18 mouse cellular contexts compared by ENCODE assay signal in the genomic region with DNA sequence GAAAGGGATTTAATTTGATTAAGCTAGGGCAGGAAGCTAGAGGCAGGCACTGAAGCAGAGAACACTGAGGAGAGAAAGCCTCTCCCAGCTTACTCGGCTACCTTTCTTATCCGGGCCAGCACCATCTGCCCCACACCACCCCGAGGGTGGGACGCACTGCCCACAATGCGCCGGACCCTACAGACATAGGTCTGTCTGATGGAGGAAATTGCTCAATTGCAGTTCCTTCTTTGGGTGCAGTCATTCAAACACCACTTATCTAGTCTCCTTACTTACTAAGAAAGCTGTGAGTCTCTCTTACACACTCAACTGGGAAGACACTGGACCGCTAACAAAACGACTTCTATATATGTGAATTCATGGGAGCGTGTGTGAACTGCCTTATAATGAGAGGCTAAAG.
"Had no signal": no experiment of that assay in that cellular context is flagged by ENCODE, and none has a peak within 500 bp of the region (broad histone marks: within the 10 kb centered on the region; RNA-seq: fewer than 3 reads in every experiment).

No protein-coding gene starts in this region.

- H3K4me2 ChIP-seq: limb, embryonic 12.5 days; limb, embryonic 15.5 days; liver, embryonic 12.5 days; liver, embryonic 15.5 days; midbrain, embryonic 12.5 days; midbrain, embryonic 15.5 days had no signal

- DNase-seq: kidney, adult 18-20 months; kidney, adult 9 months; kidney, postnatal 14 days; layer of hippocampus, postnatal 36 days; lung, adult 18-20 months; lung, postnatal 14 days; lung, postnatal 4 days; thymus, adult 18-20 months; thymus, postnatal 36 days had no signal

- H3K4me1 ChIP-seq: limb, embryonic 12.5 days; limb, embryonic 15.5 days; liver, embryonic 15.5 days; midbrain, embryonic 12.5 days; midbrain, embryonic 15.5 days had no signal

- ATAC-seq: liver, embryonic 12.5 days; midbrain, embryonic 15.5 days had no signal

- H3K36me3 ChIP-seq: liver, embryonic 15.5 days had no signal

- H3K27me3 ChIP-seq: limb, embryonic 12.5 days; limb, embryonic 15.5 days; liver, embryonic 15.5 days; megakaryocyte, embryonic 14.5 days; midbrain, embryonic 12.5 days; midbrain, embryonic 15.5 days had no signal

- H3K4me3 ChIP-seq: layer of hippocampus, adult 2 months; left cerebral cortex, adult 2 months; limb, embryonic 12.5 days; limb, embryonic 15.5 days; liver, embryonic 12.5 days; liver, embryonic 15.5 days; megakaryocyte, embryonic 14.5 days; midbrain, embryonic 12.5 days; midbrain, embryonic 15.5 days had no signal

- H3K9me3 ChIP-seq: limb, embryonic 15.5 days; liver, embryonic 12.5 days; liver, embryonic 15.5 days; megakaryocyte, embryonic 14.5 days; midbrain, embryonic 12.5 days; midbrain, embryonic 15.5 days had no signal

- H3K27ac ChIP-seq: layer of hippocampus, adult 2 months; left cerebral cortex, adult 2 months; limb, embryonic 12.5 days; limb, embryonic 15.5 days; liver, embryonic 12.5 days; liver, embryonic 15.5 days; midbrain, embryonic 12.5 days; midbrain, embryonic 15.5 days had no signal

- H3K9ac ChIP-seq: limb, embryonic 12.5 days; limb, embryonic 15.5 days; liver, embryonic 12.5 days; liver, embryonic 15.5 days; midbrain, embryonic 12.5 days; midbrain, embryonic 15.5 days had no signal
